Mouse (Mus musculus) erythroblast, embryonic 14.5 days (primary cell): ENCODE results near the gene Dpysl5.

ENCODE experiments used
- GATA1 ChIP-seq: IDR thresholded peaks from 2 replicates; pipeline ENCODE4 v1.6.1; 2012; ENCODE audit warnings: low read length, inconsistent platforms, mixed read lengths
- TAL1 ChIP-seq: IDR thresholded peaks from 3 replicates; pipeline ENCODE4 v1.6.1; 2012; ENCODE audit warnings: low read length, inconsistent platforms, mixed read lengths

- TF ChIP-seq TAL1 (no peak), GATA1 (no peak)
Observed at GRCm38 (mm10) chr5:30790047-30790446, 78.7 kb downstream of the Dpysl5 start.
